Mouse (Mus musculus): ENCODE measurements around the gene Arhgef25.

The Arhgef25 gene

DNA sequence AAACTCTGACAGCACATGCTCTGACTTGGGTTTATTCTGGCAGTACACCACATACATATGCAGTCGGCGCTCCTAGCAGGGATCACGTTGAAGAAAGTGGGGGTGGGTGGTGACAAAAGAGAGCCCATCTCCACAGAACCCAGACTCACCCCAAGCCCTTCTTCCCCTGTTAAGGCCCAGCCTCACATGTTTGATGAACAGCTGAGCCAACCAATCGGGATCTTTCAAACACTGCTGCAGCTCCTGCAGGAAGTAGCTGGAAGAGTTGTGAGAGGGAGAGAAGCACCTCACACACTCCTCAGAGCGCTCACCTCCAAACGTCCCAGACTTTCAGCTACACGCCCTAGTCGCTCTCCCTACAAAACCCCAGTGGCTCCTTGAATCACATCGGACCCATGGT is 4.8 kb downstream of the Arhgef25 start:
- DNase-seq, result peak; percentile 90

GRCm38 (mm10) chr10:127183759-127184158 is 6.1 kb downstream of the Arhgef25 start:
- DNase-seq, result peak; percentile 97

DNA sequence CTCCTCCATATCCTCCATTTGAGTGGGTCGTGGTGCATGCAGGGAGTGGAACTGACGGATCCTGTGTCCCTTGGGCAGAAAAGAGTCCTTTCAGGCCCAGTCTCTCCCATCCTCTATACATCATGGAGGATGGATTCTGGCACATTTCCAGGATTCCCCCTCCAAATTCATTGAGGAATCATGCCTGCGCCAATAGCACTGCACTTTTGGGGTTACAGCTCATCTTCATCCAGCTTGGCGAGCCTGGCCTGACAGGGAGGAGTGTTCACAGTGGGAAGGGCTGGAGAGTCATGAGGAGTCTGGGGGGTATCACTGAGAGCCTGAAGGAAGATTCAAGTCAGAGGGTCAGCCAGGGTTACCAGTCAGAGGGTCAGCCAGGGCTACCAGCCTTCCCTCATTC is 7.3 kb downstream of the Arhgef25 start:
- DNase-seq, result peak; percentile 90

DNA sequence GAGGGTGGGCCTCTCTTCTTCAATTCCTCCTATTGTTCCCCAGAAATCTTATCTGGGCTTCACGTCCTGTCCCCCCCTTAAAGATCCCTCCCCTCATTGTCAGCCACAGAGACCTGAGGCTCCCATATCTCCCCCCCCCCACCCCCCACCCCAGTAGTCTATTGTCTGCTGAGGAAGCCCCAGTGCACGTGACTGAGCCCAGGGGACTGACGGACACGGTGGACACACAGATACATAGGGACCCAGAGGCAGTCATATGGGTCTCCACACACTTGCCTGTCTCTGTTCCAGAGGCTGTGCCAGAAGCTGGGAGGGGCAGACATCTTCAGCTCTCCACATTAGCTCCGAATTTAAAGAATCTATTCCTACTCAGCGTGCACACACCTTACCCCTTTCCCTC is 8.3 kb downstream of the Arhgef25 start:
- DNase-seq, result peak; percentile 99

- no peak for DNase-seq
Measured at GRCm38 (mm10) chr10:127180695-127181047, 9.2 kb downstream of the Arhgef25 start.

DNA sequence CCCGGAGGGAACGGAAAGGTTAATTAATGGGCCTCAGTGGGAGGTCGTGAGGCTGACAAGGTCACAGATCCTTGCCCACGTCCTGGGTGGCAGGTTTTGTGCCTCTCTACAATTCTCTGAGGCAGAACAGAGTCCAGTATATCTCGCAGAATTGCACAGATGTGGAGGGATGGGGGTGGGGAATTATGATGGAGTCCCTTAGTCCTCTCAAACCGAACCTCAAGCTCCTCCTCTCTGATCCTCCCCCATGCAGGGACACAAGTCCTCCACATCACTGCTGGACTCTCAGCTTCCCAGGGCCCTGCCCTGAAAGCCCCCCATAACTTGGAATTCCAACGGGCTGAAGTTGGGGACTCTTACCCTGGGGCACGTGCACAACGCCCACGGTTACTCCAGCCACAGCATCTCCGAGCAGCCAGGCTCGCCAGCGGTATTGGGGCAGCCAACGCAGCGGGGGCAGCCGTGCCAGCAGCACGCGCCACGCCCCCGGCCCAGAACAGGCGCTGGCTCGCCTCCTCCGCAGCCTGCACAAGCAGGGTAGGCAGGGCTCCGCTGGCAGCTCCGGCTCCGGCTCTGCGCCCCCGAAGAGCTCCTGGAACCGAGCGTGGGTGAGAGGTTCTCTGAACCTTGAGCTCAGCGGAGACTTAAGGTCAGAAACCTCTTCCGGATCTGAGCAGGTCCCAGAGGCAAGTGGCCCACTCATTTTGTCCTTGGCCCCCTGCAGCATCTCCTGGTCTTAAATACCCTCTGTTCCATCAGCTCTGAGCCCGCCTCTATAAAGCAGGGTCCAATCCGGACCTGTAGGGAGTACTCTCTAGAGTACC is 9.8 kb downstream of the Arhgef25 start, which contains the start of gene Slc26a10:
TSS of gene Slc26a10 (minus strand) at position 775 of the 824 bp plus-strand sequence.
- peak; percentile 98 for DNase-seq

- peak; percentile 94 for DNase-seq
Measured at GRCm38 (mm10) chr10:127178286-127179027, 11.4 kb downstream of the Arhgef25 start.

GRCm38 (mm10) chr10:127177719-127178118 is 12.2 kb downstream of the Arhgef25 start:
- peak; percentile 98 for DNase-seq

DNA sequence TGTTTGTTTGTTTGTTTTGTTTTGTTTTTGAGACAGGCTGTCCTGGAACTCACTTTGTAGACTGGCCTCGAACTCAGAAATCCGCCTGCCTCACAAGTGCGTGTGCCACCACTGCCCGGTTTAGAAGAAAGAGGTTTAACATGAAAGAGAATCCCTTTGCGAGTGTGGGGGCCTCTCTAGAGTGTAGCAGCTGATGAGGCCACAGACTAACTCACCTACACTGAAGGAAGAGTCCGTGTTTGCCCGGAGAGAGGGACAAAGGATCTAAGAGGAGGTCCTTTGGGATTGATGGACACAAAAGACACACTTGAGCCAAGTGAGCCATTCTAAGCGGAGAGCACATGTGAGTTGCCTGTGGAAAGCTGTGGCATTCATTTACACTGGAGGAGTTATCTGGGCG is 12.6 kb downstream of the Arhgef25 start:
- peak; percentile 85 for DNase-seq

GRCm38 (mm10) chr10:127176756-127177155 is 13.1 kb downstream of the Arhgef25 start:
- DNase-seq, result peak; percentile 89

- DNase-seq, result peak; percentile 84
Measured at GRCm38 (mm10) chr10:127176228-127176627, 13.7 kb downstream of the Arhgef25 start.

- peak; percentile 90 for DNase-seq
Measured at GRCm38 (mm10) chr10:127174170-127174569, 15.7 kb downstream of the Arhgef25 start.

GRCm38 (mm10) chr10:127173148-127174065 is 16.5 kb downstream of the Arhgef25 start:
- peak; percentile 88 for DNase-seq

DNA sequence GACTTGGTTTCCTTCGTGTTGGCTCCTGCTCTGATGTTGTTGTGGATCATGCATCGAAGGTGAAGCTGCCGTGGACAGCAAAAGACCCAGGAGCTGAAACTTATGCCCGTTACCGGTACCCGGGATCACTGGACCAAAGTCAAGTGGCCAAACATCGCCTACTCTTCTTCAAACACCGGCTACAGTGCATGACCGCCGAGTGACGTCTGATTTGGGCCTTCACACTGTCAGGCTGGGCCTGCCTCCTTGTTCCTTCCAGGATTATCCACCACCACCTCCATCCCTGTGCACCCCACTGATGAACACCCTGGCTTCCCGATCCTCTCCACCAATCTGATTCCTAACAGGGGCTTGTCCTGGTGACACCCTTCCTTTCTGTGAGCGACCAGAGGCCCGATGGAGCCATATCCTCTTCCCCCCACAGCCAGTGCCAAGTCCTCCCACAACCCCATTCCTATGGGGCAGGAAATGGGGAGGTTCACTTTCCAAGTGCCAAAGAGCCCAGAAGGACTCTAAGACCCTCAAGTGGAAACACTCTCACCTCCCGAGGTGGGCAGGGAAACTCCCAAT is 18.2 kb downstream of the Arhgef25 start:
- peak; percentile 92 for DNase-seq

DNA sequence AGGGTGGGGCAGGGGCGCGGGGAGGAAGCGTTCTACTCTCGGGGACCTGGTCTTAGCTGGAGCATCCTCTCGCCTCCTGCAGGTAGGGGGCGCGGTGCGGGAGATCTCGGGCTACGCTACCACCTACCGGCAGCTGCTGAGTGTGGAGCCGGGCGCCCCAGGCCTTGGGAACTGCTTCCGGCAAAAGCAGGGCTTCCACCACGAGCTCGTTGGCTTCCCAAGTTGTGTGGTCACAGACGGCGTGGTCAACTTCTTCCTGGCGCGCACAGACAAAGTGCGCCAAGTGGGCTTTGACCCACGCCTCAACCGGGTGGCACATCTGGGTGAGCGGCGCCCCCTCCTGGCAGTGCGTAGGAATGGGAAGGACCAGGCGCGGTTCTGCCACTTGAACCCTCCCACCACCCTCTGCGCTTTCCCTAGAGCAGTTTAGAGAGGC is 19.0 kb downstream of the Arhgef25 start:
- DNase-seq, result peak; percentile 97

DNA sequence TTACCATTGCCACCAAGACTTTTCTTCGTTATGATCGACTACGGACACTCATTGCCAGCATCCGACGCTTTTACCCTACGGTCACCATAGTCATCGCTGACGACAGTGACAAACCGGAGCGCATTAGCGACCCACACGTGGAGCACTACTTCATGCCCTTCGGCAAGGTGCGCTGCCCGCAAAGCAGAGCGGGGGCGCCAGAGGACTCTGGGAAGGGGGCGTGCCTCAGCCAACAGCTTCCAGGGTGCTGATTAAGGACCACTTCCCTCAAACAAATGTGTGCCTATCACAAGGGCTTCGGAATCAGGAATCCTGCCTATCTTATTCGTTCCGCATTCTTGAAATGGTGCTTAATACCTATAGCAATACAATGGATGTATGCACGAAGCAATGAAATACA is 19.9 kb downstream of the Arhgef25 start:
- DNase-seq, result peak; percentile 89

DNA sequence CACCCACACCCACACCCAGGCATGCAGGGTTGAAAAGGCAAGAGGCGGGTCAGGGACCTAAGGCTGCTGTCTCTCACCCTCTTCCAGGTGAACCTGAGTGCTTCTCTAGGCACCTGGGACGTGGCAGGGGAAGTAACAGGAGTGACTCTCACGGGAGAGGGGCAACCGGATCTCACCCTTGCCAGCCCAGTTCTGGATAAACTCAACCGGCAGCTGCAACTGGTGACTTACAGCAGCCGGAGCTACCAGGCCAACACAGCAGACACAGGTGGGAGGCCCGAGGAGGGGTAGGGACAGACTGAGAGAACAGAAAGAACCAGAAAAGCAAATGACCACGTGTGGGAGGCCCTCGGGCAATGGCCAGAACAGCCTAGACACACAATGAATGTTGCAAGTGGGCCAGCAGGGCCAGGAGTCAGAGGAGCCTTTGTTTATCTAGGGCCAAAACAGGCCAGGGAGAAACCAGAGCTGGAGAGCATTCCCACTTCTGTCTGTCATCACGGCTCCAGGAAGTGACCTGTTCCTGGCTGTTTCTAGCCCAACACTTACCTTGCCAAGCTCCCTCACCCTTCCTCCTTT is 22.2 kb downstream of the Arhgef25 start:
- peak; percentile 90 for DNase-seq

GRCm38 (mm10) chr10:127166771-127167613 is 22.9 kb downstream of the Arhgef25 start:
- DNase-seq, result peak; percentile 92

DNA sequence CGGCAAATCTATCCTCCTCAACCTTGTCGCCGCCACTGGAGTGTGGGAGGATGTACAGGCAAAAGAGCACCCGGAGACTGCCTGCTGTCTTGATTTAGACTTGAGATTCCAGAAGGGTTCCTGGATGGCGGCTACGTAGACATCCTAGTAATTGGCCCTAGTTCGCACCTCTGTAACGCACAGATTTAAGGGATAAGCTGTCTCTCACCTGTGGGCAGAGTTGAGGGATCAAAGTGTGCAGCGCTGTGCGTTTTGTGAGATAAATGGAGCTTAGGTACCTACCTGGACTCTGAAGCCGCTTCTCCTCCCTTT is 23.5 kb downstream of the Arhgef25 start:
- no peak for DNase-seq

GRCm38 (mm10) chr10:127165654-127166403 is 24.1 kb downstream of the Arhgef25 start:
- DNase-seq, result peak; percentile 95

GRCm38 (mm10) chr10:127165354-127165653 is 24.6 kb downstream of the Arhgef25 start:
- DNase-seq, result no peak
